Mouse (Mus musculus): ENCODE data around the gene Rps6ka5. TPM values are rescaled to one million over a fixed set of nuclear protein-coding genes. Genes with fewer than 3 reads are reported as not detected.

The Rps6ka5 gene
- polyA plus RNA-seq, 1 experiment from 2014 or later = 5.8 TPM

- H3K36me3 ChIP-seq (ENCODE audit: control insufficient read depth, insufficient read depth, low read length) = 0 out of 2 replicates have a peak, but pooled peaks cover 4% of the 10 kb centered on the region
- peak; percentile 60 for ATAC-seq (ENCODE audit: insufficient number of reproducible peaks, insufficient read depth, low FRiP score, low read depth)
- peak overlapping the region; percentile 98 for H3K9ac ChIP-seq (ENCODE audit: low read length)
- H3K4me1 ChIP-seq (ENCODE audit: control insufficient read depth in 2 of 2, insufficient read depth in 2 of 2, low read length in 2 of 2) = peaks cover 18 to 33% of the 10 kb centered on the region in 2 experiments; a peak in 3 of 4 replicates
- no peaks in the 10 kb centered on the region for H3K27me3 ChIP-seq (ENCODE audit: control insufficient read depth, insufficient read depth, low read length)
- H3K4me2 ChIP-seq (ENCODE audit: low read length) = peak overlapping the region; percentile 91
- H3K27ac ChIP-seq (replicated peaks in 1 of 2; ENCODE audit: control insufficient read depth in 1 of 2, insufficient read depth in 1 of 2, low read depth in 2 of 2, low read length in 2 of 2) = peak overlapping the region; percentile 53 to 80; a peak in 3 of 4 replicates
- peak overlapping the region; percentile 84 to 94 for H3K4me3 ChIP-seq (ENCODE audit: control insufficient read depth in 1 of 2, insufficient read depth in 1 of 2, low read depth in 1 of 2, low read length in 2 of 2)
- H3K9me3 ChIP-seq (ENCODE audit: control insufficient read depth, low read length) = no peaks in the 10 kb centered on the region
- WGBS = under 1% methylated on average over 73 of the region's 76 CpGs
Observed at GRCm38 (mm10) chr12:100520077-100520793, 206.5 kb downstream of the Rps6ka5 start.

- Histone ChIP-seq H3K27ac (replicated peaks in 1 of 2; ENCODE audit: control insufficient read depth in 1 of 2, insufficient read depth in 1 of 2, low read depth in 2 of 2, low read length in 2 of 2) (peak overlapping the region in 1 of 2 experiments; percentile 80; a peak in 1 of 4 replicates), H3K36me3 (ENCODE audit: control insufficient read depth, insufficient read depth, low read length) (0 out of 2 replicates have a peak, but pooled peaks cover 4% of the 10 kb centered on the region), H3K9ac (ENCODE audit: low read length) (peak overlapping the region; percentile 98), H3K9me3 (ENCODE audit: control insufficient read depth, low read length) (no peaks in the 10 kb centered on the region), H3K4me1 (ENCODE audit: control insufficient read depth in 2 of 2, insufficient read depth in 2 of 2, low read length in 2 of 2) (peaks cover 18 to 33% of the 10 kb centered on the region in 2 experiments; a peak in 3 of 4 replicates), H3K4me3 (ENCODE audit: control insufficient read depth in 1 of 2, insufficient read depth in 1 of 2, low read depth in 1 of 2, low read length in 2 of 2) (peak overlapping the region; percentile 84 to 94), H3K4me2 (ENCODE audit: low read length) (peak overlapping the region; percentile 91), H3K27me3 (ENCODE audit: control insufficient read depth, insufficient read depth, low read length) (no peaks in the 10 kb centered on the region)
- no peak for ATAC-seq (ENCODE audit: insufficient number of reproducible peaks, insufficient read depth, low FRiP score, low read depth)
- 53% methylated on average over 7 of the region's 7 CpGs for WGBS
Observed at GRCm38 (mm10) chr12:100519684-100520076, 207.1 kb downstream of the Rps6ka5 start.

- 75% methylated on average over 9 of the region's 9 CpGs for WGBS
- peaks cover 26 to 42% of the 10 kb centered on the region in 2 experiments for H3K4me1 ChIP-seq (ENCODE audit: control insufficient read depth in 2 of 2, insufficient read depth in 2 of 2, low read length in 2 of 2)
- H3K4me3 ChIP-seq (ENCODE audit: control insufficient read depth in 1 of 2, insufficient read depth in 1 of 2, low read depth in 1 of 2, low read length in 2 of 2) = no peak overlapping the region
- H3K9ac ChIP-seq (ENCODE audit: low read length) = no peak overlapping the region
- no peaks in the 10 kb centered on the region for H3K27me3 ChIP-seq (ENCODE audit: control insufficient read depth, insufficient read depth, low read length)
- H3K9me3 ChIP-seq (ENCODE audit: control insufficient read depth, low read length) = no peaks in the 10 kb centered on the region
- ATAC-seq (ENCODE audit: insufficient number of reproducible peaks, insufficient read depth, low FRiP score, low read depth) = no peak
- no peak overlapping the region for H3K27ac ChIP-seq (replicated peaks in 1 of 2; ENCODE audit: control insufficient read depth in 1 of 2, insufficient read depth in 1 of 2, low read depth in 2 of 2, low read length in 2 of 2)
- 0 out of 2 replicates have a peak, but pooled peaks cover 6% of the 10 kb centered on the region for H3K36me3 ChIP-seq (ENCODE audit: control insufficient read depth, insufficient read depth, low read length)
- H3K4me2 ChIP-seq (ENCODE audit: low read length) = no peak overlapping the region
Observed at GRCm38 (mm10) chr12:100517371-100517770, 209.4 kb downstream of the Rps6ka5 start.

GRCm38 (mm10) chr12:100516161-100516838, 210.5 kb downstream of the Rps6ka5 start:
- 100% methylated on average over 1 of the region's 1 CpGs for WGBS

DNA sequence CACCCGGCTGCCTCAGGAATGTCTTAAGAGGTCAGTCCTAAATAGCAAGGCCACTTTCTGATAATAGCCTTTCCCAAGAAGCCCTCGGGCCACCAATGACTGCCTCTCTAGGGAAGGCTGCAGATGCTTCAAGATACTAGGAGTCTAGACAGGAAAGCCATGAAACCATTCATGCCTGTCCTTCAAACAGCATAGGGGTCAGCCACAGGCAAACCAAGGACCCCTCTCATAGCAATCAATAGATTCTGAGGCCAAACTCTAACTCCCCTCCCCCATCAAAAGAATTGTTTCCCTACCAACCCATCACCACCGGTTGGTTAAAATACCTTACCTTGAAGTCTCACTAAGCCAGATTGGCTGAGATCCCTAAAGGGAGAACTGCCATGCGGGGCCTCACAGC, 211.3 kb downstream of the Rps6ka5 start:
- no peaks in the 10 kb centered on the region for H3K27me3 ChIP-seq (ENCODE audit: control insufficient read depth, insufficient read depth, low read length)
- 0 out of 2 replicates have a peak, but pooled peaks cover 11% of the 10 kb centered on the region for H3K36me3 ChIP-seq (ENCODE audit: control insufficient read depth, insufficient read depth, low read length)
- WGBS = 76% methylated on average over 4 of the region's 4 CpGs
- H3K9ac ChIP-seq (ENCODE audit: low read length) = no peak overlapping the region
- H3K4me3 ChIP-seq (ENCODE audit: control insufficient read depth in 1 of 2, insufficient read depth in 1 of 2, low read depth in 1 of 2, low read length in 2 of 2) = no peak overlapping the region
- no peak overlapping the region for H3K4me2 ChIP-seq (ENCODE audit: low read length)
- H3K9me3 ChIP-seq (ENCODE audit: control insufficient read depth, low read length) = 0 out of 2 replicates have a peak, but pooled peaks cover 7% of the 10 kb centered on the region
- ATAC-seq (ENCODE audit: insufficient number of reproducible peaks, insufficient read depth, low FRiP score, low read depth) = no peak
- no peak overlapping the region for H3K27ac ChIP-seq (replicated peaks in 1 of 2; ENCODE audit: control insufficient read depth in 1 of 2, insufficient read depth in 1 of 2, low read depth in 2 of 2, low read length in 2 of 2)
- H3K4me1 ChIP-seq (ENCODE audit: control insufficient read depth in 2 of 2, insufficient read depth in 2 of 2, low read length in 2 of 2) = peaks cover 25 to 44% of the 10 kb centered on the region in 2 experiments

More at GRCm38 (mm10) chr12:100516161-100516838, 210.5 kb downstream of the Rps6ka5 start:
- Histone ChIP-seq H3K9ac (ENCODE audit: low read length) (no peak overlapping the region), H3K27ac (replicated peaks in 1 of 2; ENCODE audit: control insufficient read depth in 1 of 2, insufficient read depth in 1 of 2, low read depth in 2 of 2, low read length in 2 of 2) (no peak overlapping the region), H3K9me3 (ENCODE audit: control insufficient read depth, low read length) (0 out of 2 replicates have a peak, but pooled peaks cover 1% of the 10 kb centered on the region), H3K36me3 (ENCODE audit: control insufficient read depth, insufficient read depth, low read length) (0 out of 2 replicates have a peak, but pooled peaks cover 11% of the 10 kb centered on the region), H3K27me3 (ENCODE audit: control insufficient read depth, insufficient read depth, low read length) (no peaks in the 10 kb centered on the region), H3K4me2 (ENCODE audit: low read length) (no peak overlapping the region), H3K4me3 (ENCODE audit: control insufficient read depth in 1 of 2, insufficient read depth in 1 of 2, low read depth in 1 of 2, low read length in 2 of 2) (no peak overlapping the region), H3K4me1 (ENCODE audit: control insufficient read depth in 2 of 2, insufficient read depth in 2 of 2, low read length in 2 of 2) (peaks cover 27 to 45% of the 10 kb centered on the region in 2 experiments)
- no peak for ATAC-seq (ENCODE audit: insufficient number of reproducible peaks, insufficient read depth, low FRiP score, low read depth)

DNA sequence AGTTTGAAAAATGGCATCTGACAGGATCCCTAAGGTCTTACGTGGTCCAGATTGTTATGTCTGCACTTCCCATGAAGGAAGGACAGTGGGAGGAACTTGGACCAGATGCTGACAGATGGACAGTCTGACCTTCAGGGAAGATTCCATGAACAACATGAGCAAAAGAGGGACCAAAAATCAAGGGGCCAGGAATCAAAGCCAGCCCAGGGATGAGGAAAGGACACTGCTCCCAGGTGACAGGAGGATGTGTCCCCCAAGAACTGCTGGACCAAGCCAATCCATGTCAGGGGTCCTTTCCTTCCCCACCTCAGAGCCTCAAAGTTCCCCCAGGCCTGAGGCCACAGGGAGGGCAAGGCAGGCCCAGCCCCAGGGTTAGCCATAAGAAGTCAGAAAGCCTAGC, 212.2 kb downstream of the Rps6ka5 start:
- Histone ChIP-seq H3K27ac (replicated peaks in 1 of 2; ENCODE audit: control insufficient read depth in 1 of 2, insufficient read depth in 1 of 2, low read depth in 2 of 2, low read length in 2 of 2) (no peak overlapping the region), H3K36me3 (ENCODE audit: control insufficient read depth, insufficient read depth, low read length) (0 out of 2 replicates have a peak, but pooled peaks cover 11% of the 10 kb centered on the region), H3K4me3 (ENCODE audit: control insufficient read depth in 1 of 2, insufficient read depth in 1 of 2, low read depth in 1 of 2, low read length in 2 of 2) (no peak overlapping the region), H3K9ac (ENCODE audit: low read length) (no peak overlapping the region), H3K9me3 (ENCODE audit: control insufficient read depth, low read length) (0 out of 2 replicates have a peak, but pooled peaks cover 7% of the 10 kb centered on the region), H3K27me3 (ENCODE audit: control insufficient read depth, insufficient read depth, low read length) (no peaks in the 10 kb centered on the region), H3K4me1 (ENCODE audit: control insufficient read depth in 2 of 2, insufficient read depth in 2 of 2, low read length in 2 of 2) (peaks cover 22 to 45% of the 10 kb centered on the region in 2 experiments), H3K4me2 (ENCODE audit: low read length) (no peak overlapping the region)
- 75% methylated on average over 1 of the region's 1 CpGs for WGBS
- ATAC-seq (ENCODE audit: insufficient number of reproducible peaks, insufficient read depth, low FRiP score, low read depth) = no peak

DNA sequence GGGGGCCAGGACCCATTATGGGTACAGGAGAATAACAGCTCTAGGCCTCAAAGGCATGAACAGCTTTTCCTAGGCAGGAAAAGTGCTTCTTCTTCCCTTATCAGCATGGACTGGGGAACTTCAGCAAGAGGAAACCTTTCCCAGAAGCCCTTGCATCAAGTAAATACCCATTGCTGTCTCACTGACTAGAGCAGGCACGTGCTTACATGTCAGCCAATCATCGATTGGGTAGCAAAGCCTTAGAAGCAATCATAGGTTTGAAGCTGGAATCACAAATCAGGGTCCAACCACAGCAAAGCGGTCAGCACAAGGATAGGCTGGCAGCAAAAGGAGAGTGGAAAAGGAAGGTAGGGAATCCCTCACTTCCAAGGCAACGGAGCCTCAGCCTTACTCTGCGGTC, 213.7 kb downstream of the Rps6ka5 start:
- 76% methylated on average over 5 of the region's 5 CpGs for WGBS
- peak overlapping the region; percentile 4; the same call in 1 of the 2 replicates for H3K9ac ChIP-seq (ENCODE audit: low read length)

More for the DNA sequence above, 213.7 kb downstream of the Rps6ka5 start:
- Histone ChIP-seq H3K4me1 (ENCODE audit: control insufficient read depth in 2 of 2, insufficient read depth in 2 of 2, low read length in 2 of 2) (peaks cover 10 to 34% of the 10 kb centered on the region in 2 experiments), H3K4me3 (ENCODE audit: control insufficient read depth in 1 of 2, insufficient read depth in 1 of 2, low read depth in 1 of 2, low read length in 2 of 2) (no peak overlapping the region), H3K4me2 (ENCODE audit: low read length) (no peak overlapping the region), H3K36me3 (ENCODE audit: control insufficient read depth, insufficient read depth, low read length) (0 out of 2 replicates have a peak, but pooled peaks cover 11% of the 10 kb centered on the region), H3K27me3 (ENCODE audit: control insufficient read depth, insufficient read depth, low read length) (no peaks in the 10 kb centered on the region), H3K9me3 (ENCODE audit: control insufficient read depth, low read length) (0 out of 2 replicates have a peak, but pooled peaks cover 7% of the 10 kb centered on the region), H3K27ac (replicated peaks in 1 of 2; ENCODE audit: control insufficient read depth in 1 of 2, insufficient read depth in 1 of 2, low read depth in 2 of 2, low read length in 2 of 2) (peak overlapping the region; percentile 10 to 35; a peak in 3 of 4 replicates)
- no peak for ATAC-seq (ENCODE audit: insufficient number of reproducible peaks, insufficient read depth, low FRiP score, low read depth)

Measured in heart, embryonic 14.5 days (tissue).